Mouse (Mus musculus): ENCODE data around the gene Ttc22.

- TF ChIP-seq CTCF (IDR thresholded peaks at IDR 0.05; ENCODE audit: low read depth) (no peak), EP300 (IDR thresholded peaks at IDR 0.05; ENCODE audit: low read depth) (no peak)
Observed at GRCm38 (mm10) chr4:106607905-106608304, 14.3 kb upstream of the Ttc22 start.

Measured in liver, postnatal 0 days (tissue).